Mouse (Mus musculus) gastrocnemius, adult 2 months (tissue): ENCODE results near the gene Col24a1. TPM values are rescaled to one million over a fixed set of nuclear protein-coding genes. Genes with fewer than 3 reads are reported as not detected.
A peak's percentile ranks its signal among the peaks of the same experiment; 100 is the strongest.

Experiments
- DNase-seq: peaks from one replicate; pipeline ENCODE4 v3.0.0; 2022
- H3K27ac ChIP-seq: fragments of 200-600 bp; 2 replicates; pipeline ENCODE4 v1.8.1; 2022; ENCODE audit warnings: mild to moderate bottlenecking
- H3K4me3 ChIP-seq: fragments of 200-600 bp; 2 replicates; pipeline ENCODE4 v1.8.1; 2022; ENCODE audit warnings: mild to moderate bottlenecking, moderate library complexity
- CTCF ChIP-seq: fragments of 200-600 bp; IDR thresholded peaks from 2 replicates; pipeline ENCODE4 v1.8.1; 2022; ENCODE audit warnings: antibody characterized with exemption, mild to moderate bottlenecking, moderate library complexity
- intact Hi-C: fragments of 180-260 bp; cut with DNase I; formaldehyde crosslinking; loops from one replicate; pipeline ENCODE4 v1.15.1; 2025
- total RNA-seq, 2 experiments: library from RNA; stranded (reverse); gene quantifications; 2 replicates each; pipeline ENCODE4 v1.2.3; 2021

Col24a1 gene
- total RNA-seq, 2 experiments from 2014 or later: 1.8 to 2.4 TPM

DNA sequence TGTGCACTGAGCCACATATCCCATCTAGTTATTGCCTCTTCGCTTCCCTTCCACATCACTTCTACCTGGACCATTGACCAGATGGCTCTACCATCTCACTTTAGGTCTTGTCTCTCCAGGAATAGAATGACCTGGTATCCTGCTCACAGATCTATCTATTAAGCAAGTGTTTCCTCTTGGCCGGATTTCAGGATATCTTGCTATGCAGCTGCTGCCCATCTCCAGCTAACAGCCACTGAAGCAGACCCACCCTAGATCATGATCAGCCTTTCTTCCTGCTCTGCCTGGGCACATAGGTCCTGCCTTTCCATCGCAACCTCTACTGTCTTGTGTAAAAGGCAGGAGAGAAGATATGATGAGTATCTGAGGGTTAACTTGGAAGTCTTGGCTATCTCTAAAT, 84.0 kb downstream of the Col24a1 start:
- no peak for TF ChIP-seq CTCF
- intact Hi-C loops: no loop called here
- H3K27ac ChIP-seq: no peak overlapping the region
- DNase-seq: no peak
- H3K4me3 ChIP-seq: no peak overlapping the region

DNA sequence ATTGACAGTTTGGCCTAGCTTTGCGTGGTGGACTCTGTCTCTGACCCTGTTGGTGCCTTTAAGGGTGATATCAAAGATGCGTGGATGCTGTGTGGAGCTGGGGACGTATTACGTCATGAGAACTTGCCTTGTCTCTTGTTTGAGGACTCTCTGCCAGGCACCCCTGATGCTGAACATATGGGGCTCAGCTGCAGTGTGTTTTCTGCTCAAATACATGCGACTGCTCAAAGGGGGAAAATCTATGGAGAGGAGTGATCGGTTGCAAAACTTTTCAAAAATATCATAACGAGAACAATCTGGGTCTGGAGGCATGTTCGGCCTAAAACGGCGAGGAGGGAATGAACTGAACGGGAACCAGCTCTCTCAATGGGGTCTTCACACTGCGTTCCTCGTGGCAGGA, 90.8 kb downstream of the Col24a1 start:
- H3K27ac ChIP-seq: no peak overlapping the region
- no peak for DNase-seq
- no peak for TF ChIP-seq CTCF
- no peak overlapping the region for H3K4me3 ChIP-seq
- intact Hi-C loops: no loop called here

DNA sequence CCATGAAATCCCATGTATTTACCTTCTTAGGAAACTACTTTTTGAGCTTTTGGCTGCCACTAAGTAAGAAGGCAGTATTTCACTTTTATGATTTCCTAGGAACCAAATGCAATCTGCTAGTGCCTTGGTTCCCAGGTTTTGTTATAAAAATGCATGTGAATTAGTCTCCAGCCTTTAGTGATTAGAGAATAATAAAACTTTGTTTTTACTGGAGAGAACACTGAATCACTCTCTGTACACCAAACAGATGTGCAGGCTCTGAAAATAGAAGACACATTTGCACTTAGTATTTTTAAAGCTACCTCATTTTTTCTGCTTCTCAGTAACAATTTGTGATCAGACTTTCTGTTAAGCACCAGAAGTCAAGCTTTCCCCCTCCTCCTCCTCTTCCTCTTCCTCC, 94.2 kb downstream of the Col24a1 start:
- no peak for DNase-seq
- no peak for TF ChIP-seq CTCF
- intact Hi-C loops: no loop called here
- Histone ChIP-seq H3K4me3 (no peak overlapping the region), H3K27ac (no peak overlapping the region)

DNA sequence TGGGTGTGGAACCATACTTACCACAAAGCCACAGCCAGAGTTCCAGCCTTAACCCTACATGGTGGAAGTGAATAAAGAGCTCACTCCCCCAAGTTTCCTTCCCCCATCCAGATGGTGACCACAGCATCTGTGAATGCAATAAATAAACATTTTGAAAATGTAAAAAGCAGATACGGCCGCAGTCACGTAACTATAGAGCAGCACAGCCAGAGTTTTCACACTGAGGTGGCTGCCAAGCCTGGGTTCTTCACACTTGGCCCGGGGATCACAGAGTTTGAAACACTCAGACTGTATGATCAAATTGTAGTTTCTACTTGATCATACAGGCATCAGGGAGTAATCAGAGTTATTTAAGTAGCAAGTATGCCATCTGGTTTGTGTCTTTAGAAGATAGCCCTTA, 98.4 kb downstream of the Col24a1 start:
- no peak overlapping the region for H3K27ac ChIP-seq
- no peak overlapping the region for H3K4me3 ChIP-seq
- TF ChIP-seq CTCF: no peak
- DNase-seq: no peak
- intact Hi-C loops: no loop called here

DNA sequence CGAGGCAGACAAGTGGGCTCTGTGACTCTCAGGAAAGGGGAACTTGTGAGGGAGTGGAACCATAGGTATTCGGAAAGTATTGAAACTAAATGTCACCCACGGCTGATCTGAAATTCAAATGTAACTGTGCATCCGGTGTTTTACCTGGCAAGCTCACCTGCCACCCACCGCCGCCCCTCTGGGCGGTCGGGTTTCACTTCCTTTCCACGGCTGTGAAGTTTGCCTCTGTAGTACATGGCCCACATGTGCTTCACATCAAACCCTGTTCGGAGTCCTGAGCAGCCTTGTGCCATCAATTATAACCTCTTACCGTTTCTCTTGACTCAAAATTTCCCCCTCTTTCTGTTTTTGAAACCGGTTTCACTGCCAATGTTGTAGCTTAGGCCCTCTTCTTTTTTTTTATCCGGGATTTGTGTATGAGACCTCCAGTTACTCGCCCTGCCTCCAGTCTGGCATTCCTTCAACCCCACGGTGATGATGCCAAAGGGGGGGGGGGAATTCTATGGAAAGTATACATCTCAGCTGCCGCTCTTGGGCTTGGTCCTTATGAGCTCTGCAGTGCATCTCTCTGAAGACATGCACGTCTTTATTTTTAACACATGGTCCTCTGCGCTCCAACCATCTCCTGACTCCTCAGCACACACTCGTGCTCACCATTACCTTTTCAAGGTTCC, 99.9 kb downstream of the Col24a1 start:
- intact Hi-C loops: no loop called here
- DNase-seq: no peak
- H3K27ac ChIP-seq: no peak overlapping the region

DNA sequence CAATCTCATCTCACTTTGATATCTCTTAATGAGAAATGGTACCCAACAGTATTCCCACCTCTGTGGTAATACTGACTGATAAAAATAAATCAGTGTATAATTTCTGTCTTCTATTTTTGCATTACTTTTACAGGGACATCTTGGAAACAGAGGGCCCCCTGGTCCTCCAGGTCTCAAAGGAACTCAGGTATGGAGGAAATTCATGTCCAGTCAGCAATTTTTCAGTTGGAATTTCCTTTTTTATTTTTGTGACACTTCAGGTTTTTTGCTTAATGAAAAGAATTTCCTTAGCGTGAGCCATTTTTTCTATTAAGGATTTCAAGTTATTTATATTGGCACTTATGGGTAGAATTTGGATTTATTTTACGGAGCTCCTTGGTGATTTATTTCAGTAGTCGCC, 106.9 kb downstream of the Col24a1 start:
- no peak overlapping the region for H3K27ac ChIP-seq
- DNase-seq: no peak
- no peak for TF ChIP-seq CTCF
- no peak overlapping the region for H3K4me3 ChIP-seq
- intact Hi-C loops: no loop called here

More for the DNA sequence above, 99.9 kb downstream of the Col24a1 start:
- no peak overlapping the region for H3K4me3 ChIP-seq
- no peak for TF ChIP-seq CTCF

DNA sequence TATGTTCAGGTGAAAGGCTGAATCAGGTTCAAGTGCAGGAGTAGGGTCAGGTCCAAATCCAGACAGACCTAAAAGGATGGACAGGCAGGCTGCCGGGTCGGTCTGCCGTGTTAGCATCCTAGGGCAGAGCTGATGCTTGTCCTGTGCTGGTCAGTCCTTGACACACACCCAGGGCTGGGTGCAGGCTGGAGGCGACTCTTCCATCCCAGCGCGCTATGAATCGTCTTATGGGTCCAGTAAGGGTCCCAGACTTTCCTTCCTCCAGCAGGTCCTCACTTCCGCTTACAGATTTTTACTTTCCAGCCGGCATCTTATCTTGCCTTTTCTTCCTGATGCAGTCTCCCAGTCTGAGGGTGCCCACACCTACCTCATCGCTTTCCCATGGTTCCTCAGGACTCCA, 110.0 kb downstream of the Col24a1 start:
- no peak for DNase-seq
- no peak overlapping the region for H3K27ac ChIP-seq
- intact Hi-C loops: no loop called here
- H3K4me3 ChIP-seq: no peak overlapping the region
- no peak for TF ChIP-seq CTCF

DNA sequence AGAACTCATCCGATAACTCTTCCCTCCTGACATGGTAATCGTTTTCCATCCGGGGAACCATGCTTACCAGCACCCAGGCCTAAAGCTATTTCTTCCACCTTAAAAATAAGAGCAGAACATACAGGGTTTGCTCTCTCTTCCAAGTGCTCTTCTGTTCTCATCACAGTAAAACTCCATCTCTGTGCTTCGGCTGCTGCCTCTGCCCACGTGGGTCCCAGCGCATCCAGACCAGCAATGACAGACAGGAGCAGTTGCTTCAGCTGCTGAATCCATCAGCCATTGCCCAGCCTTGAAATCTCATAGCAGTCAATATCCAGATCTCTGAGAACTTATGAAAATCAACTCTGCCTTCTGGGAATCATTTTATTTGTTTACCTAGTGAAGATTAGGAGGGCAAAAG, 110.7 kb downstream of the Col24a1 start:
- TF ChIP-seq CTCF: no peak
- intact Hi-C loops: no loop called here
- Histone ChIP-seq H3K4me3 (no peak overlapping the region), H3K27ac (no peak overlapping the region)
- DNase-seq: no peak

DNA sequence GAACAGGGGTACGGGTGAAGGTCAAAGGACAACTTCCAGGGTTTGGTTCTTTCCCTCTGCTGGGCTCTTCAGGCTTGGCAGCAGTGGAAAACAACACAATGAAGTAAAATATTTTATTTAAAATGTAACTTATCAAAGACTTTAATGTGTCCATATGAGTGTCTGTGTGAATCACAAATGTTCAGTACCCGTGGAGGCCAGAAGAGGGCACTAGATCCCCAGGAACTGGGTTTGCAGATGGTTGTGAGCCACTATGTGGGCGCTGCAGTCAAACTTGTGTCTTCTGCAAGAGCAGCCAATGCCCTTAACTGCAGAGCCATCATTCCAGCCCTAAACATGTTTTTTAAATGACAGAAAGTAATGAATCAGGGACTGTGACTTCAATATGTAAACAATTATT, 115.8 kb downstream of the Col24a1 start:
- peak; percentile 58 for TF ChIP-seq CTCF
- Histone ChIP-seq H3K4me3 (no peak overlapping the region), H3K27ac (no peak overlapping the region)
- intact Hi-C loops: no loop called here
- no peak for DNase-seq

DNA sequence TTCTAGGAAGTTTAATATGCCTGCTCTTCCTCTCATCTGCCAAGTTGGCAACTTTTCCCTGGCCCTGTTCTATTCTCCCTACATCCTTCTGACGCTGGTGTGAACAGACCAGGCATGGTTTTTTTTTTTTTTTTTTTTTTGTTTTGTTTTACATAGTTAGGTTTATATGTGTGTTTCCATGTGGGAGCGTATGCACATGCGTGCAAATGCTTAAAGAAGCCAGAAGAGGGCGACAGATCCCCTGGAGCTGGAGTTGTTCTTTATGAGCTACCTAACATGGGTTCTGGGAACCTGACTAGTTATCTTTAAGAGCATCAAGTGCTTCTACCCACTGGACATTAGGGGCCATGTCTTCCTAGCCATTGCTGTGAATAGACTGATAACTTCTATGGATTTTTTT, 119.9 kb downstream of the Col24a1 start:
- no peak for DNase-seq
- peak; percentile 30; the same call in 1 of the 2 replicates for TF ChIP-seq CTCF
- intact Hi-C loops: no loop called here
- Histone ChIP-seq H3K4me3 (no peak overlapping the region), H3K27ac (no peak overlapping the region)

DNA sequence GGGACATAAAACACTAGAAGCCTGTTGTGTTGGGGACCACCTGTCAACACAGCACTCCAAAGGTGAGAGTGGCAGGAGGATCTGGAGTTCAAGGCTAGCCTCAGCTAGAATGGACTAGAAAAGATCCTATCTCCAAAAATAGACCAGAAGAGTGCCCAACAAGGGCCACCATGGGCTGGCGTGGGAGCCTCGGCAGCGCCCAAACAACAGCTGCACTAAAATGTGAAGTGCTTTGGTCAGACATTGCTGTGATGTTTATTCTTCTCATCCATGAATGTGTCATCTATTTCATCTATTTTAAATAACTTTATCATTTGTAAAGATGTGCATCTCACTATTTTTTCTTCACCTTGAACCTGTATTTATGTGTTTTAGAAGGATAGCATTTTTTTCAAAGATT, 122.1 kb downstream of the Col24a1 start:
- no peak for TF ChIP-seq CTCF
- no peak for DNase-seq
- no peak overlapping the region for H3K4me3 ChIP-seq
- H3K27ac ChIP-seq: no peak overlapping the region
- intact Hi-C loops: no loop called here

DNA sequence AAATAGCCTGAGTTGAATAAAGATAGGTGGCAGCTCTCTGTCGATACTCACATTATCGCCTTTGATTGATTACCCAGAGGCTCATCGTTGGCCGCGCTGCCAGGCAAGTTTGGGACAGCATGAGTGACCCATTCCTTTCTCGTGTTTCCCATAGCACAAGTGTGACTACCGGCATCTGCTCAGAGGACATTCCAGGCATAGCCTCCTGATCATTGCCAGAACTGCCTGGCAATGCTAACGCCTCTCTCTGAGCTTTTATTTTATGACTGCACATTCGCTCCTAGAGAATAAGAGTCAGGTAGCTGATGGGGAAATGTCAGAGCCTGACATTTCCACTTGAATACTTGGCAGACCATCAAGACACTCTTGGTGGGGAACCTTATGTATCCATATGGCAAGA, 125.5 kb downstream of the Col24a1 start:
- intact Hi-C loops: no loop called here
- H3K4me3 ChIP-seq: no peak overlapping the region
- H3K27ac ChIP-seq: no peak overlapping the region
- peak; percentile 48 for DNase-seq
- TF ChIP-seq CTCF: no peak

DNA sequence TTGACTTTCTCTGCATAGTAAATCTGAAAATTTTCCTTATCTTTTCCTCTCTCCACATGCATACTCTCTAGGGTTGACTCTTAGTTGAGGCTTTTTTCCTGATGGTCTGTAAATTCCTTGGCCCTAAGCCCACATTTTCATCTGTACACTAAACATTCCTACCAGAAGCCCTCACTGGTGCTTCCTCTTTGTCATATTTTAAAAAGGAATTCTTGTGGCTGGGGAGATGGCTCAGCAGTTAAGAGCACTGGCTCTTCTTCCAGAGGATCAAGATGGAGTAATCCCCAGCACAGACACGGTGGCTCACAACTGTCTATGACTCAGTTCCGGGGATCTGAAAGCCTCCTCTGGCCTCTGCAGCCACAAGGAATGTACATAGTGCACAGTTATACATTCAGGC, 128.1 kb downstream of the Col24a1 start:
- no peak overlapping the region for H3K27ac ChIP-seq
- TF ChIP-seq CTCF: no peak
- intact Hi-C loops: no loop called here

DNA sequence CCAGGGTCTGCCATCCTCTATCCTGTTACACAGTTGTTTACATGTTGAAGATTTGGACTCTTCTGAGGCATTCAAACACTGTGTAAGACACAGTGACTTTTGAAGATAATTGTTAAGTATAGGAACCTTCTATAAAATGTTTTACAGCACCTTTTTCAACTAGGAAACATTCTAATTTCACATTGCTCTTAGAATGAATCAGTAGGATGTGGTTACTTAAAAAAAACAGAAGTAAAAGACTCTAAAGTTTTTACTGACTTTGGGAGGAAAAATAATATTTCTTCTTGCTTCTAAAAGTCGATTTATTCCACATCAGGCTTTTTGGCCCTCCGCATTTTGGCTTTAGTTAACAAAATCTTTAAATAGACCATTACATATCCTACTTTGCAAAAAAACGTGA, 129.8 kb downstream of the Col24a1 start:
- Histone ChIP-seq H3K27ac (no peak overlapping the region), H3K4me3 (no peak overlapping the region)
- intact Hi-C loops: no loop called here
- TF ChIP-seq CTCF: no peak
- no peak for DNase-seq

More for the DNA sequence above, 128.1 kb downstream of the Col24a1 start:
- no peak for DNase-seq
- no peak overlapping the region for H3K4me3 ChIP-seq

DNA sequence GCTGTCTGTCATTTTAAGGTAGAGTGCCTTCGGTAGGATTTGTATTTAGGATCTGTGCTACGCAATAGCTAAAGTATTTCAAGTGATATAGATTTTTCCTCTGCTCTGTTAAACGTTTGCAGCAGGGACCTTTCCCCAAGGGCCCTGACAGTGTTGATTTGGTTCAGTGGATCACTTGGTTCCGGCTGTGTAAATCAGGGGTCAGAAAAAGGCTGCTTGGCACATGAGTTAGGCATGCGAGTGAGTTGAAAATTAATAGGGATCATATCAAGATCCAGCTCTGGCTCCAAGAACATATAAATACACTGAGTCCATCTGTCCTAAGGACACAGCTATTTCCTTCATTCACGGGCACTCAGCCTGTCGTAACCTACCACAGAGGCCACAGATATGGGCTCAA, 146.1 kb downstream of the Col24a1 start:
- TF ChIP-seq CTCF: no peak
- Histone ChIP-seq H3K27ac (no peak overlapping the region), H3K4me3 (no peak overlapping the region)
- intact Hi-C loops: no loop called here
- no peak for DNase-seq
